Mouse (Mus musculus) MEL (cell line): ENCODE data around the gene Gck. TPM values are rescaled to one million over a fixed set of nuclear protein-coding genes. Genes with fewer than 3 reads are reported as not detected.
A peak's percentile ranks its signal among the peaks of the same experiment; 100 is the strongest.

Experiments used
- DNase-seq: peaks from one replicate; pipeline ENCODE4 v3.0.0; 2011; ENCODE audit warnings: low read depth, low spot score
- H3K27ac ChIP-seq: 2 replicates; pipeline ENCODE4 v1.5.1; 2012; ENCODE audit warnings: low read depth, mild to moderate bottlenecking, control low read depth, low read length, moderate library complexity; ENCODE audit not compliant: control insufficient read depth
- H3K27me3 ChIP-seq, 2 experiments: fragments of 150-350 bp in 1 of 2; sonication (generic) in 1 of 2; 2 replicates each; pipeline ENCODE4 v1.6.1; 2012; ENCODE audit warnings: low read length in 2 of 2, mild to moderate bottlenecking in 2 of 2, improper control_type of control experiment in 1 of 2, moderate library complexity in 1 of 2; ENCODE audit not compliant: insufficient read depth in 2 of 2, control insufficient read depth in 1 of 2
- H3K36me3 ChIP-seq, 2 experiments: 2 replicates each; pipeline ENCODE4 v1.6.1; 2012 to 2014; ENCODE audit warnings: low read length in 2 of 2, improper control_type of control experiment in 1 of 2, inconsistent platforms in 1 of 2, mild to moderate bottlenecking in 1 of 2; ENCODE audit not compliant: insufficient read depth in 2 of 2, control insufficient read depth in 1 of 2
- H3K4me1 ChIP-seq, 2 experiments: fragments of 150-350 bp in 1 of 2; sonication (generic) in 1 of 2; 2 replicates each; pipeline ENCODE4 v1.6.1; 2012; ENCODE audit warnings: low read length in 2 of 2, improper control_type of control experiment in 1 of 2, mild to moderate bottlenecking in 1 of 2; ENCODE audit not compliant: insufficient read depth in 2 of 2, control insufficient read depth in 1 of 2
- H3K4me3 ChIP-seq, 2 experiments: fragments of 150-350 bp in 1 of 2; sonication (generic) in 1 of 2; 2 replicates each; pipeline ENCODE4 v1.5.1; 2012; ENCODE audit warnings: low read depth in 2 of 2, low read length in 2 of 2, mild to moderate bottlenecking in 2 of 2, moderate library complexity in 2 of 2, control low read depth in 1 of 2, improper control_type of control experiment in 1 of 2; ENCODE audit not compliant: control insufficient read depth in 1 of 2, insufficient read depth in 1 of 2
- H3K79me2 ChIP-seq: 2 replicates; pipeline ENCODE4 v1.6.1; 2012; ENCODE audit warnings: mild to moderate bottlenecking, low read length, moderate library complexity; ENCODE audit not compliant: control insufficient read depth, poor library complexity, insufficient read depth
- H3K9ac ChIP-seq: 2 replicates; pipeline ENCODE4 v1.6.1; 2012; ENCODE audit warnings: low read depth, mild to moderate bottlenecking, control low read depth, low read length, moderate library complexity; ENCODE audit not compliant: control insufficient read depth, poor library complexity, severe bottlenecking
- H3K9me3 ChIP-seq: fragments of 150-350 bp; sonication (generic); replicated peaks from 2 replicates; pipeline ENCODE4 v1.6.1; 2012; ENCODE audit warnings: mild to moderate bottlenecking, low read length, improper control_type of control experiment, moderate library complexity; ENCODE audit not compliant: insufficient read depth
- CHD1 ChIP-seq: IDR thresholded peaks from 2 replicates; pipeline ENCODE4 v1.6.1; 2012; ENCODE audit warnings: low read depth, mild to moderate bottlenecking, inconsistent platforms, low read length, improper control_type of control experiment
- CTCF ChIP-seq, 3 experiments: IDR thresholded peaks in 2 of 3; conservative IDR thresholded peaks in 1 of 3; 2 replicates each; pipeline ENCODE4 v1.5.1; 2011 to 2012; ENCODE audit warnings: low read length in 3 of 3, low read depth in 2 of 3, mild to moderate bottlenecking in 2 of 3, improper control_type of control experiment in 1 of 3, inconsistent platforms in 1 of 3, mixed read lengths in 1 of 3, moderate library complexity in 1 of 3; ENCODE audit not compliant: control insufficient read depth in 1 of 3, insufficient read depth in 1 of 3, poor library complexity in 1 of 3, severe bottlenecking in 1 of 3
- ELF1 ChIP-seq: IDR thresholded peaks from 2 replicates; pipeline ENCODE4 v1.6.1; 2014; ENCODE audit warnings: low read depth, mild to moderate bottlenecking, inconsistent platforms, low read length, improper control_type of control experiment, moderate library complexity
- EP300 ChIP-seq, 2 experiments: IDR thresholded peaks; 2 replicates each; pipeline ENCODE4 v1.6.1; 2011; ENCODE audit warnings: improper control_type of control experiment in 2 of 2, low read length in 2 of 2, low read depth in 1 of 2, mild to moderate bottlenecking in 1 of 2
- ETS1 ChIP-seq: IDR thresholded peaks from 2 replicates; pipeline ENCODE4 v1.6.1; 2012; ENCODE audit warnings: low read depth, mild to moderate bottlenecking, inconsistent platforms, low read length, improper control_type of control experiment, moderate library complexity
- GATA1 ChIP-seq: IDR thresholded peaks from 2 replicates; pipeline ENCODE4 v1.6.1; 2011; ENCODE audit warnings: low read depth, low read length, improper control_type of control experiment
- HCFC1 ChIP-seq: IDR thresholded peaks from 2 replicates; pipeline ENCODE4 v1.6.1; 2012; ENCODE audit warnings: low read depth, mild to moderate bottlenecking, inconsistent platforms, low read length, improper control_type of control experiment, moderate library complexity
- JUND ChIP-seq: IDR thresholded peaks from 2 replicates; pipeline ENCODE4 v1.6.1; 2011; ENCODE audit warnings: low read depth, mild to moderate bottlenecking, improper control_type of control experiment, low read length
- MAX ChIP-seq: IDR thresholded peaks from 2 replicates; pipeline ENCODE4 v1.6.1; 2011; ENCODE audit warnings: low read length, improper control_type of control experiment
- MAZ ChIP-seq: IDR thresholded peaks from 2 replicates; pipeline ENCODE4 v1.6.1; 2012; ENCODE audit warnings: low read depth, mild to moderate bottlenecking, inconsistent platforms, low read length, improper control_type of control experiment
- MXI1 ChIP-seq: IDR thresholded peaks from 2 replicates; pipeline ENCODE4 v1.6.1; 2011; ENCODE audit warnings: mild to moderate bottlenecking, low read depth, low read length, improper control_type of control experiment
- MYB ChIP-seq: IDR thresholded peaks from 2 replicates; pipeline ENCODE4 v1.6.1; 2011; ENCODE audit warnings: mild to moderate bottlenecking, low read depth, low read length, improper control_type of control experiment
- POLR2AphosphoS5 ChIP-seq: IDR thresholded peaks from 2 replicates; pipeline ENCODE4 v1.6.1; 2012; ENCODE audit warnings: low read depth, borderline replicate concordance, mild to moderate bottlenecking, inconsistent platforms, low read length, moderate library complexity, mixed read lengths
- RCOR1 ChIP-seq: IDR thresholded peaks from 2 replicates; pipeline ENCODE4 v1.6.1; 2012; ENCODE audit warnings: low read depth, mild to moderate bottlenecking, inconsistent platforms, low read length, improper control_type of control experiment
- SMC3 ChIP-seq: IDR thresholded peaks from 2 replicates; pipeline ENCODE4 v1.6.1; 2011; ENCODE audit warnings: low read depth, low read length, improper control_type of control experiment
- TAL1 ChIP-seq: IDR thresholded peaks from 2 replicates; pipeline ENCODE4 v1.6.1; 2012; ENCODE audit warnings: mild to moderate bottlenecking, inconsistent platforms, low read length, moderate library complexity, mixed read lengths
- TBP ChIP-seq: IDR thresholded peaks from 2 replicates; pipeline ENCODE4 v1.8.0; 2011; ENCODE audit warnings: low read depth, low read length, improper control_type of control experiment
- TCF12 ChIP-seq: IDR thresholded peaks from 2 replicates; pipeline ENCODE4 v1.6.1; 2014; ENCODE audit warnings: low read depth, mild to moderate bottlenecking, inconsistent platforms, low read length, improper control_type of control experiment, moderate library complexity
- UBTF ChIP-seq: IDR thresholded peaks from 2 replicates; pipeline ENCODE4 v1.6.1; 2012; ENCODE audit warnings: low read depth, mild to moderate bottlenecking, inconsistent platforms, low read length, improper control_type of control experiment, moderate library complexity, borderline replicate concordance; ENCODE audit not compliant: insufficient read depth
- USF1 ChIP-seq: IDR thresholded peaks from 2 replicates; pipeline ENCODE4 v1.6.1; 2014; ENCODE audit warnings: low read depth, mild to moderate bottlenecking, inconsistent platforms, low read length, improper control_type of control experiment, moderate library complexity
- ZC3H11A ChIP-seq: IDR thresholded peaks from 2 replicates; pipeline ENCODE4 v1.6.1; 2012; ENCODE audit warnings: low read depth, mild to moderate bottlenecking, inconsistent platforms, low read length, improper control_type of control experiment
- ZMIZ1 ChIP-seq: IDR thresholded peaks from 2 replicates; pipeline ENCODE4 v1.6.1; 2012; ENCODE audit warnings: low read depth, mild to moderate bottlenecking, inconsistent platforms, low read length, improper control_type of control experiment, moderate library complexity
- polyA plus RNA-seq, 2 experiments: library from polyadenylated mRNA; stranded (reverse) in 1 of 2; unstranded in 1 of 2; fragments of >175 nt in 1 of 2; fragments of >200 nt in 1 of 2; gene quantifications; 2 replicates each; pipeline versions ENCODE4 v1.2.1 to v1.2.4; 2012; ENCODE audit warnings: low replicate concordance in 2 of 2, low read depth in 1 of 2; ENCODE audit not compliant: insufficient read length in 2 of 2, insufficient read depth in 1 of 2, missing spikeins in 1 of 2
- total RNA-seq: library from RNA; depleted of rRNA; stranded (reverse); fragments of 300-350 nt; gene quantifications from 2 replicates; pipeline ENCODE4 v1.2.3, GENCODE M21; 2012

The Gck gene
- total and polyA plus RNA-seq, 3 experiments = not detected

DNA sequence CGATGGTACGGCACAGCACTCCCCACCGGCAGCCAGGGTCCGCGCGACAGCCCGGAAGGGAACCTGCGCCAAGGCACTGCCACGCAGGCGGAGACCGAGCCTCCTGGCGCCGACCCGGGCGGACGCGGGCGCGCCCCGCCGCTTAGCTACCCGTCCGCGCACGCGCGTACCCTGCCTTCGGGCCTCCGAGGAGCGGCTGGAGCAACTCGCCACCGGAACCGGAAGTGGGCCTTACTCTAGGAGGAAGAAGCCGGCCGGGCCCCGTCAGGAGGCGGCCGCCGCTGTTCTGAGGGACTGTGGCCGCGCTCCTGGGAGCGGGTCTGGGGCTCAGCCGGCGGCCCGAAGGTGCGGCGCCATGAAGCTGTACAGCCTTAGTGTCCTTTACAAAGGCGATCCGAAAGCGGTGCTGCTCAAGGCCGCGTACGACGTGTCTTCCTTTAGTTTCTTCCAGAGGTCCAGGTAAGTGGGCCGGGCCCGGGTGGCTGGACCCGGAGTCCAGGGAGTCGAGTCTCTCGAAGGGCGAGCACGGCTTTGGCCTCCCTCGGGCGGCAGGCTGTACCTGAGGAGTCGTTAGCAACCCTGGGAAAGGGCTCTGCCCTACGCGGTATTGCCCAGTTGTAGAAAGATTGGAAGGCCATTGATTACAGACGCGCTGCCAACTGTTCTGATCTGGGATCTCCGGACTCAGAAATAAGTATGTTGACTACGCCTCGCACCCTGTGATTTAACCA lies 5.8 kb upstream of the Gck start, which contains the start of gene Ykt6 (continued):
- TF ChIP-seq MYB = no peak
- TF ChIP-seq UBTF = no peak
- TF ChIP-seq HCFC1 = peak; percentile 86
- TF ChIP-seq CTCF (IDR thresholded peaks at IDR 0.05 in 2 of 3, conservative IDR thresholded peaks at IDR 0.05 in 1 of 3; ENCODE audit: control insufficient read depth in 1 of 3, insufficient read depth in 1 of 3, low read depth in 2 of 3, low read length in 3 of 3, poor library complexity in 1 of 3, severe bottlenecking in 1 of 3) = no peak
- no peak for TF ChIP-seq JUND
- TF ChIP-seq MXI1 = 0 out of 2 replicates have a peak, but pooled peaks have one; percentile 25

DNA sequence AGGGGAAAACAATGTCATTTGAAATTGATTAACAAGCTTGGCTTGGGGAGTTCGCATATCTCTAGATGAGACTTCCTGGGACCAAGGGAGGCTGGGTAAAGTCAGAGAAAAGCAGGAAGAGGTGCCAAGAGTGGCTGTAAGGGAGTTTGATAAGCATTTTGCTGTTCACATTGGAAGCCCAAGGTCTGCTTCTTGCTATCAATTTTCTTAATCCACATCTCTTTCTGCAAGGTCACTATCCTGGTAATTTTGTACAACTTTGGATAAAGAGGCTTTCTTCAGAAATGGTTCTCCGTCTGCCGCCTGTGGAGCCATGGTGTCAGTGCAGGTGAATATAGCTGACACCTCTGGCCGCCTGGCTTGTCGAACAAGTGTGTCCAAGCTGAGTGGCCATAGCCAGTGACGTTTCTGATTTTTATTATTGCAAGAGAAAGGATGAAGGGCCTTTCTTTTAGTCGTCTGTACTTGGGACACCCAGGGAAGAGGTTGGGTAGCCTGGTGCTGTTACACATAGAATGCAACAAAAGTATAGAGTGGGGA lies 5.2 kb upstream of the Gck start:
- Histone ChIP-seq H3K27me3 (no peaks in the 10 kb centered on the region), H3K9ac (peak overlapping the region; percentile 88), H3K36me3 (peaks cover 2 to 12% of the 10 kb centered on the region in 2 experiments; a peak in 2 of 4 replicates), H3K4me1 (peaks cover 4 to 19% of the 10 kb centered on the region in 2 experiments), H3K4me3 (peak overlapping the region; percentile 79 to 81), H3K27ac (peak overlapping the region; percentile 79), H3K9me3 (no peaks in the 10 kb centered on the region), H3K79me2 (peaks cover 27% of the 10 kb centered on the region)
- TF ChIP-seq EP300 (IDR thresholded peaks at IDR 0.05; ENCODE audit: low read depth in 1 of 2, low read length in 2 of 2) = 0 out of 4 replicates have a peak, but pooled peaks of 1 of the 2 experiments have one; percentile 8
- peak; percentile 87 for TF ChIP-seq ELF1
- peak in 2 of 3 experiments; percentile 21 to 38; a peak in 5 of 6 replicates for TF ChIP-seq CTCF (IDR thresholded peaks at IDR 0.05 in 2 of 3, conservative IDR thresholded peaks at IDR 0.05 in 1 of 3; ENCODE audit: control insufficient read depth in 1 of 3, insufficient read depth in 1 of 3, low read depth in 2 of 3, low read length in 3 of 3, poor library complexity in 1 of 3, severe bottlenecking in 1 of 3)
- no peak for TF ChIP-seq TAL1
- TF ChIP-seq GATA1 = peak; percentile 77
- TF ChIP-seq TBP = peak; percentile 59; the same call in 1 of the 2 replicates
- TF ChIP-seq TCF12 = peak; percentile 57; the same call in 1 of the 2 replicates
- TF ChIP-seq USF1 = no peak
- TF ChIP-seq ZMIZ1 = no peak
- TF ChIP-seq HCFC1 = peak; percentile 73
- peak; percentile 82 for DNase-seq

DNA sequence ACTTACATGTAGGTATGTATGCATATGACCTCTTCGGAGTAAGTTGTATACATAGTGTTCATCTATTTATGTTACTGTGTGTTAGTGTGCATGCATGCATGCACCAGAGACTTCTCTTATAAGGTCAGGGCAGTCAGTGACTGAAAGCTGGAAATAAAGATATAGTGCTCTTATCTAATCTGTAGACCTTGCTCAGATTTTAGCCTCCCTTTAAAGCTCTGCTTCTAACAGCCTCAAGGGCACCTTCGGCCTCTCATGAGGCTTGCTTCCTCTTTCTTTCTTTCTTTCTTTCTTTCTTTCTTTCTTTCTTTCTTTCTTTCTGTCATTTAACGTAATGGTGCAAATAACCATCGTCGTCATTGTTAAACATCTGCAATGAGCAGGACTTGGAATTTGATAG lies 4.6 kb upstream of the Gck start:
- H3K9me3 ChIP-seq = no peaks in the 10 kb centered on the region
- H3K27me3 ChIP-seq = no peaks in the 10 kb centered on the region
- H3K4me1 ChIP-seq = peaks cover 7 to 25% of the 10 kb centered on the region in 2 experiments
- H3K36me3 ChIP-seq = peaks cover 0 to 14% of the 10 kb centered on the region in 2 experiments; a peak in 2 of 4 replicates
- TF ChIP-seq ETS1 (no peak), CHD1 (no peak), MXI1 (peak; percentile 69; the same call in 1 of the 2 replicates), ZC3H11A (no peak), MAX (no peak), RCOR1 (peak; percentile 98), TCF12 (0 out of 2 replicates have a peak, but pooled peaks have one; percentile 35), EP300 (IDR thresholded peaks at IDR 0.05; ENCODE audit: low read depth in 1 of 2, low read length in 2 of 2) (peak; percentile 32 to 53; a peak in 2 of 4 replicates), POLR2AphosphoS5 (no peak), SMC3 (no peak), MAZ (no peak), GATA1 (peak; percentile 81)
- H3K4me3 ChIP-seq = peak overlapping the region; percentile 79 to 81
- peak overlapping the region; percentile 79 for H3K27ac ChIP-seq
- peaks cover 27% of the 10 kb centered on the region for H3K79me2 ChIP-seq
- DNase-seq = peak; percentile 53
- peak overlapping the region; percentile 88 for H3K9ac ChIP-seq
